Mouse (Mus musculus) liver, embryonic 14 days (tissue): ENCODE results near the gene 1810037I17Rik. TPM values are rescaled to one million over a fixed set of nuclear protein-coding genes. Genes with fewer than 3 reads are reported as not detected.

ENCODE experiments used
- polyA plus RNA-seq: library from polyadenylated mRNA; depleted of rRNA; stranded (reverse); fragments of >200 nt; gene quantifications from 2 replicates; pipeline ENCODE4 v1.2.3, GENCODE M21; 2012; rRNA removed

1810037I17Rik gene
- 40.2 and 40.8 TPM in 2 replicates for polyA plus RNA-seq

GRCm38 (mm10) chr3:122924009-122924914 lies at the start of gene 1810037I17Rik:
1810037I17Rik (plus strand) TSS chr3:122924203.

DNA sequence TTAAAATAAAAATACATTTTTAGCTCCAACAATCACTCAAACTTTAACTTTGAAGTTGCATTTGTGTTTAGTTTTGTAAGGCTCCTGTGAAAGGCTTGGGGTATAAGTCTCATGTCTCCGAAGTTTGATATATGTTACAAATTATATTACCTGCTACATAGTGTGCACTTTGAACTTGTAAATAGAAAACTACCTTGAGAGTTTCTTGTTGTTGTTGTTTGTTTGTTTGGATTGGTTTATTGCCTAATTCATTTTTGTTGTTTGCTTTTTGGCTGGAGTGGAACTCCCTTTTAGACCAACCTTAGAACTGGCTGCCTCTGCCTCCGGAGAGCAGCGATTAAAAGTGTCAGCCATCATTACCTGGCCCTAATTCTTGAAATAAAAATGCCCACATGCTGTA lies 29.2 kb upstream of the 1810037I17Rik start, which contains the start of gene Fabp2:
Fabp2 (plus strand) TSS at position 301 of the 400 bp plus-strand sequence.

GRCm38 (mm10) chr3:122919260-122919659 lies 4.7 kb upstream of the 1810037I17Rik start, which contains the start of gene Gm10959:
Gm10959 (minus strand) TSS chr3:122919360.

Other genes with a start within 250 kb of the 1810037I17Rik start
- 1.6 and 1.9 TPM in 2 replicates for gene Pde5a, start 195.3 kb upstream of the 1810037I17Rik start, polyA plus RNA-seq
- 9.2 and 9.4 TPM in 2 replicates for gene Fabp2, start 29.1 kb upstream of the 1810037I17Rik start, polyA plus RNA-seq
- not detected in 2 replicates for gene Gm10959, start 4.8 kb upstream of the 1810037I17Rik start, polyA plus RNA-seq
- gene Usp53, start 60.3 kb downstream of the 1810037I17Rik start, polyA plus RNA-seq = 0.85 and 0.99 TPM in 2 replicates
- 0.02 and 0.67 TPM in 2 replicates for gene Myoz2, start 110.8 kb downstream of the 1810037I17Rik start, polyA plus RNA-seq